Mouse (Mus musculus): Measurements from ENCODE around the gene Arpc4. TPM values are rescaled to one million over a fixed set of nuclear protein-coding genes. Genes with fewer than 3 reads are reported as not detected.

Gene Arpc4
- polyA plus RNA-seq, 1 experiment from 2014 or later, result 208 TPM

DNA sequence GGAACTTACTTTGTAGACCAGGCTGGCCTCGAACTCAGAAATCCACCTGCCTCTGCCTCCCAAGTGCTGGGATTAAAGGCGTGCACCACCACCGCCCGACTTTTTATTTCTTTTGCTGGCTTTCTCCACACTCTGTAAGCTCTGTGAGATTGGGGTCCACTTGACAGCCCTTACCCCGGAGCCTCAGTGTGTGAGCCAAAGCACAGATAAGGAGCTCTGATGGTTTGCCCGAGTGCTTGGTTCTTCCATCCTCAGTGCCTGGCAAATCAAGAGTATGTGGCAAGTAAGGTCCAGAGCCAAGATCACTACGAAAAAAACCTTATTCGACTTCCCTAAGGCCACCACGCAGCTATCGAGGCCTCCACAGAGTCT is 14.1 kb downstream of the Arpc4 start:
- Histone ChIP-seq H3K27me3 (ENCODE audit: control insufficient read depth, insufficient read depth, low read length) (no peaks in the 10 kb centered on the region), H3K4me2 (replicated peaks; ENCODE audit: low read depth, low read length) (peak overlapping the region; percentile 80), H3K9ac (ENCODE audit: low read depth, low read length) (peak overlapping the region; percentile 74), H3K9me3 (ENCODE audit: control insufficient read depth, low read length) (no peaks in the 10 kb centered on the region), H3K27ac (ENCODE audit: low read depth, low read length) (peak overlapping the region; percentile 78), H3K36me3 (ENCODE audit: control insufficient read depth, insufficient read depth, low read length) (peaks cover 9% of the 10 kb centered on the region), H3K4me3 (ENCODE audit: low read depth, low read length) (peak overlapping the region; percentile 46), H3K4me1 (replicated peaks; ENCODE audit: control insufficient read depth, insufficient read depth, low read length) (no peaks in the 10 kb centered on the region)
- ATAC-seq (ENCODE audit: low FRiP score), result no peak
- WGBS, result 27% methylated on average over 10 of the region's 10 CpGs
- no peak for DNase-seq (ENCODE audit: low spot score)

DNA sequence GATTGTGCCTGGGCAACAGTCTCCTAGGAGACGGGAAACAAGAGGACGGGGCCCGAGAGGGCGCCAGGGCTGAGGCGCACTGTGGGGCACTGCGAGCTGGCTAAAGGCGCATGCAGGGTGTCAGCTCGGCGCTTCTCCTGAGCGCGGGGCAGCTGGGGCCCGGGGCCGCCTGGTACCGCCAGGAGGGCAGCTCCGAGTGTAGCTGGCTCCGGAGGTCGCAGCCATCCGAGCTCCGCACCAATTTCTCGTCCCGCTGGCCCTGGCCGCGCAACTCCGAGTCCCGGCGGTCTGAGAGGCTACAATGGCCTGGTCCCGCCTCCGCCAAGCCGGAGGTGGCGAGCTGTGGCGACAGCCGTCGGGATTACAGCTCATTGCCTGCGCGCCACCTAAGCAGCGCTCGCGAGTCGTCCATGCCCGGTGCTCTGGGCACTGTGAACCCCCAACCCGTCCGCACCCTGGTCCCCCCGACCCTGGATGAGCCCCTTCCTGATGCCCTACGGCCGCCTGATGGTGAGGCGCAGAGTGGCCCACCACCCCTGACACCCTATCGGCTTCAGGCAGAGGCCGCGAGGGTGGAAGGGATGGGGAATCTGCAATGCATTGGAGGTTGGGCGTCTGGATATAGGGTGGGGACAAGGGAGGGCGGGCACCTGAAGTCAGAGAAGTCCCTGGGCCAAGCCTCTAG is 14.6 kb downstream of the Arpc4 start:
- Histone ChIP-seq H3K36me3 (ENCODE audit: control insufficient read depth, insufficient read depth, low read length) (peaks cover 9% of the 10 kb centered on the region), H3K9ac (ENCODE audit: low read depth, low read length) (peak overlapping the region; percentile 74), H3K4me1 (replicated peaks; ENCODE audit: control insufficient read depth, insufficient read depth, low read length) (no peaks in the 10 kb centered on the region), H3K4me2 (replicated peaks; ENCODE audit: low read depth, low read length) (peak overlapping the region; percentile 80), H3K27ac (ENCODE audit: low read depth, low read length) (peak overlapping the region; percentile 78), H3K4me3 (ENCODE audit: low read depth, low read length) (peak overlapping the region; percentile 46), H3K27me3 (ENCODE audit: control insufficient read depth, insufficient read depth, low read length) (no peaks in the 10 kb centered on the region), H3K9me3 (ENCODE audit: control insufficient read depth, low read length) (no peaks in the 10 kb centered on the region)
- ATAC-seq (ENCODE audit: low FRiP score), result peak; percentile 95
- under 1% methylated on average over 51 of the region's 51 CpGs for WGBS
- peak; percentile 80 for DNase-seq (ENCODE audit: low spot score)

DNA sequence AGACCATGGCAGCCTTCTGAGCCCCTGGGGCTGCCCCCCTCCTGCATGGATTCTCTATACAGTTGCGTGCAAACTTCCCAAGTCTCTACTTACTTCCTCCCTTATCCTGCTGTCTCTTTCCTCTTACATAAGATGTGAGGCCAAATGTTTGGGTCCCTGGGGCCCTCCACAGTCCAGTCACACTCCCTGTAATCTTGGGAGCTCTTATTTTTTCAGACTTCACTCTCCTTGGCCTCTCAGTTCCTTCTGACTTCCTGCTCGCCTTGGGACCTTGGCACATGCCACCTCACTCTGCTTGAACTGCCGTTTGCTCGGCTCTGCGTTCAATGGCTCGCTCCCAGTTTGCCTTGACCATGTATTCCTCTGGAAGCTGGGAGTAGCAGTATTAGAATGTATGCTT is 16.0 kb downstream of the Arpc4 start:
- Histone ChIP-seq H3K4me2 (replicated peaks; ENCODE audit: low read depth, low read length) (no peak overlapping the region), H3K27ac (ENCODE audit: low read depth, low read length) (no peak overlapping the region), H3K9ac (ENCODE audit: low read depth, low read length) (no peak overlapping the region), H3K27me3 (ENCODE audit: control insufficient read depth, insufficient read depth, low read length) (no peaks in the 10 kb centered on the region), H3K4me3 (ENCODE audit: low read depth, low read length) (no peak overlapping the region), H3K9me3 (ENCODE audit: control insufficient read depth, low read length) (no peaks in the 10 kb centered on the region), H3K4me1 (replicated peaks; ENCODE audit: control insufficient read depth, insufficient read depth, low read length) (no peaks in the 10 kb centered on the region), H3K36me3 (ENCODE audit: control insufficient read depth, insufficient read depth, low read length) (peaks cover 8% of the 10 kb centered on the region)
- ATAC-seq (ENCODE audit: low FRiP score), result no peak
- no peak for DNase-seq (ENCODE audit: low spot score)
- 90% methylated on average over 6 of the region's 6 CpGs for WGBS

DNA sequence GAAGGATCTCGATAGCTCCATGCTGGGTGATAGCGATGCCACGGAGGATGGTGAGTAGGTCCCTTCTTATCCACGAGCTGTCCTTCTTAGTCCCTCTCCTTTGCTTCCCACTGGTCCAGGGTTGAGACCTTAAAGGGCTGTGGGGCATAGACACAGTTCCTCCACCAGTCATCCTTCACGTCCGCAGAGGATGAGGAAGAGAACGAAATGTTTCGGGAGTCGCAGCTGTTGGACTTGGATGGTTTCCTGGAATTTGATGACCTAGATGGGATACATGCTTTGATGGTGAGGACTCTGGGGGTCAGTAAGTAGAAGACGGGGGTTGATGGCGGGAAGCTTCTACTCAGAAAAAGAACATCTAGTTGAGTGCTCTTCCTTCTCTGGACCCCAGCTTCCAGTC is 16.9 kb downstream of the Arpc4 start:
- ATAC-seq (ENCODE audit: low FRiP score), result no peak
- Histone ChIP-seq H3K27me3 (ENCODE audit: control insufficient read depth, insufficient read depth, low read length) (no peaks in the 10 kb centered on the region), H3K4me3 (ENCODE audit: low read depth, low read length) (no peak overlapping the region), H3K36me3 (ENCODE audit: control insufficient read depth, insufficient read depth, low read length) (0 out of 2 replicates have a peak, but pooled peaks cover 3% of the 10 kb centered on the region), H3K4me1 (replicated peaks; ENCODE audit: control insufficient read depth, insufficient read depth, low read length) (no peaks in the 10 kb centered on the region), H3K4me2 (replicated peaks; ENCODE audit: low read depth, low read length) (no peak overlapping the region), H3K9me3 (ENCODE audit: control insufficient read depth, low read length) (no peaks in the 10 kb centered on the region), H3K27ac (ENCODE audit: low read depth, low read length) (no peak overlapping the region), H3K9ac (ENCODE audit: low read depth, low read length) (no peak overlapping the region)
- no peak for DNase-seq (ENCODE audit: low spot score)
- WGBS, result 94% methylated on average over 11 of the region's 11 CpGs

DNA sequence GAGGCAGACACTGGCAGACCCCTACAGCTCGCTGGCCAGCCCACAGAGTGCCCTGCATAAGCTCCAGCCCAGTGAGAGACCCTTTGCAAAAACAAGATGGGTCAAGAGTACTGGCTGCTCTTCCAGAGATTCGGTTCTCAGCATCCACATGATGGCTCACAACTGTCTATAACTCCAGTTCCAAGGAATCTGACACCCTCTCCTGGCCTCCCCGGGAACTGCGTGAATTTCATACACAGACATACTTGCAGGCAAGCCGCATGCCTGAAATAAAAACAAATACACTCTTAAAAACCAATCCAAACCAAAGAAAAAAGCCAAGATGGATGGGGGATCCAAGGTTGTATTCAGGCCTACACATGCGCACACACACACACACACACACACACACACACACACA is 17.6 kb downstream of the Arpc4 start:
- WGBS, result 91% methylated on average over 6 of the region's 6 CpGs

DNA sequence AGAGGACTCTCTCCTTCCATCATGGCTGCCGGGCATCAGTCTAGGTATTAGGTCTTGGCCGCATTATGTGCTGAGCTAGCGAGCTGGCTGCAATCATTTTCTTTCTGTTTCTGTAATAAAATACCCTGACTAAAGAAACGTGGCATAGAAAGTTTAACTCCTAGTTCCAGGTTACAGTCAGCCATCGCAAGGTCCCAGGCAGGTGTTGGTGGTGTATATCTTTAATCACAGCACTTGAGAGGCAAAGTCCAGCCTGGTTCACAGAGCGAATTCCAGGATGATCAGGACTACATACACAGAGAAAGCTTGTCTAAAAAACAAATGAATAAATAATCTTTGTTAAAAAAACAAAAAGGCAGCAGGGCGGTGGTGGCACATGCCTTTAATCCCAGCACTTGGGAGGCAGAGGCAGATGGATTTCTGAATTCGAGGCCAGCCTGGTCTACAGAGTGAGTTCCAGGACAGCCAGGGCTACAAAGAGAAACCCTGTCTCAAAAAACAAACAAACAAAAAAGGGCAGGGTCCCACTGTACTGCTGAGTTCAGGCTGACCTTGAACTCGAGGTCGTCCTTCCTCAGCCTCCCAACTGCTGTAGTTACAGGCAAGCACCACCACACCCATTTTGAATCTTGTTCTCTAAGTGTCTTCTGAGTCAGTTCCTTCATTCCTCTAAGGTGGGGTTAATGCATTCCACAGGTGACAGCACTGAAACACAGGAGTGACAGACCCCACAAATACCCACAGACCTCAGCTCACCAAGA is 18.5 kb downstream of the Arpc4 start:
- no peaks in the 10 kb centered on the region for H3K4me1 ChIP-seq (replicated peaks; ENCODE audit: control insufficient read depth, insufficient read depth, low read length)
- no peak overlapping the region for H3K4me3 ChIP-seq (ENCODE audit: low read depth, low read length)
- DNase-seq (ENCODE audit: low spot score), result no peak
- no peak overlapping the region for H3K27ac ChIP-seq (ENCODE audit: low read depth, low read length)
- no peak for ATAC-seq (ENCODE audit: low FRiP score)
- no peak overlapping the region for H3K4me2 ChIP-seq (replicated peaks; ENCODE audit: low read depth, low read length)
- H3K27me3 ChIP-seq (ENCODE audit: control insufficient read depth, insufficient read depth, low read length), result no peaks in the 10 kb centered on the region
- no peaks in the 10 kb centered on the region for H3K36me3 ChIP-seq (ENCODE audit: control insufficient read depth, insufficient read depth, low read length)
- no peaks in the 10 kb centered on the region for H3K9me3 ChIP-seq (ENCODE audit: control insufficient read depth, low read length)
- 89% methylated on average over 10 of the region's 10 CpGs for WGBS
- H3K9ac ChIP-seq (ENCODE audit: low read depth, low read length), result no peak overlapping the region

More for the DNA sequence above, 17.6 kb downstream of the Arpc4 start:
- Histone ChIP-seq H3K9me3 (ENCODE audit: control insufficient read depth, low read length) (no peaks in the 10 kb centered on the region), H3K36me3 (ENCODE audit: control insufficient read depth, insufficient read depth, low read length) (no peaks in the 10 kb centered on the region), H3K4me3 (ENCODE audit: low read depth, low read length) (no peak overlapping the region), H3K4me1 (replicated peaks; ENCODE audit: control insufficient read depth, insufficient read depth, low read length) (no peaks in the 10 kb centered on the region), H3K4me2 (replicated peaks; ENCODE audit: low read depth, low read length) (no peak overlapping the region), H3K9ac (ENCODE audit: low read depth, low read length) (no peak overlapping the region), H3K27ac (ENCODE audit: low read depth, low read length) (no peak overlapping the region), H3K27me3 (ENCODE audit: control insufficient read depth, insufficient read depth, low read length) (no peaks in the 10 kb centered on the region)
- ATAC-seq (ENCODE audit: low FRiP score) (no peak), DNase-seq (ENCODE audit: low spot score) (no peak)

DNA sequence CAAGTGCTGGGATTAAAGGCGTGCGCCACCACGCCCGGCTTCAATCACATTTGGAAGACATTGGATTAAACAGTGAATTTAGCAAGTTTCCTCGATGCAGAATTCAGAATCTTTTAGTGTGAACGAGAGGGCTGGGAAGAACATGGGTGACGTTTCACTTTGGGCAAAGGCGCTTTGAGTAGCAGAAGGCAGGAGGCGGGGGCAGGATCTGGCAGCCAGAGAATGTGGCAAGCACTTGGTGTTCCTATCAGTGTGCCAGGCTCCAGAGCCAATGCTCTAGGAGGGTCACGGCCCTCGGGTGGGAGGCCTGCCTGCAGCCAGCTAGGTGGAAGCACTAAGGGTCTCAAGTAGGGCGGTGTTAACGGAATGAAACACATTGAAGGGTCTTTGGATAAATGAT is 24.2 kb downstream of the Arpc4 start:
- no peak for DNase-seq (ENCODE audit: low spot score)
- WGBS, result 89% methylated on average over 13 of the region's 13 CpGs

DNA sequence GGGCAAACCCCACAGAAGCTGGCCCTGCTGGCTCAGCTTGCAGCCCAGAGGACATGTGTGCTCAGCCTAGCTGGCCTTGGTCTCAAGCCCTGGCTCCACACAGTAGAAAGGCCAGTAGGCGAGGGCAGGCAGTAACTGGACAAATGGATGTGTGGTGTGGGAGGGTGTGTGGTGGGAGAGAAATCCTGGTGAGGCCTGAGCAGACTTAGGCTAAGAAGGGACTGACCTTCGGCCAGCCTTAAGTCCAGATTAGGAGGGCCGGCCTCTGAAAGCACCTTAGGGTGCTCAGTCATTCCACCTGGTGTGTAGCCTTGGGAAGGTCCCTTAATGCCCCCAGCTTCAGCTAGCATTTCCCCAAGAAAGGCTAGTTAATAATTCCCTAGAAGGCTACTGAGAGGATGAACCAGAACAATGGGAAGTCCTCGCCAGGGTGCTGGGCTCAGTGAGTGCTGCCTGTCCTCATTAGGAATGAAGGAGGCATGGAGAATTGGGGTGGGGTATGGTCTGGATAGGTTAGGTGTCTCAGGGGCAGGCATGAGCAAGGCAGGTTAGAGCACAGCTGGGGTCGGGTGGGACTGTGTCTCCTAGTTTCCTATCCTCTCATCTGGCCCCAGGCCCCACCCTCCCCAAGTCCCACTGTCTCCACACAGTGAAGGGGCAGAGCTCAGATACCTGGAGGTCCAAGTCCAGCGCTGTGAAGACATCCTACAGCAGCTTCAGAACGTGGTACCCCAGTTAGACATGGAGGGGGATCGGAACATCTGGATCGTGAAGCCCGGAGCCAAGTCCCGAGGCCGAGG is 26.9 kb downstream of the Arpc4 start:
- Histone ChIP-seq H3K9ac (ENCODE audit: low read depth, low read length) (no peak overlapping the region), H3K27me3 (ENCODE audit: control insufficient read depth, insufficient read depth, low read length) (no peaks in the 10 kb centered on the region), H3K27ac (ENCODE audit: low read depth, low read length) (no peak overlapping the region), H3K4me2 (replicated peaks; ENCODE audit: low read depth, low read length) (no peak overlapping the region), H3K4me1 (replicated peaks; ENCODE audit: control insufficient read depth, insufficient read depth, low read length) (no peaks in the 10 kb centered on the region), H3K36me3 (ENCODE audit: control insufficient read depth, insufficient read depth, low read length) (0 out of 2 replicates have a peak, but pooled peaks cover 4% of the 10 kb centered on the region), H3K4me3 (ENCODE audit: low read depth, low read length) (no peak overlapping the region), H3K9me3 (ENCODE audit: control insufficient read depth, low read length) (no peaks in the 10 kb centered on the region)
- WGBS, result 77% methylated on average over 12 of the region's 12 CpGs
- no peak for ATAC-seq (ENCODE audit: low FRiP score)
- DNase-seq (ENCODE audit: low spot score), result no peak

More for the DNA sequence above, 24.2 kb downstream of the Arpc4 start:
- Histone ChIP-seq H3K36me3 (ENCODE audit: control insufficient read depth, insufficient read depth, low read length) (0 out of 2 replicates have a peak, but pooled peaks cover 2% of the 10 kb centered on the region), H3K27ac (ENCODE audit: low read depth, low read length) (no peak overlapping the region), H3K4me1 (replicated peaks; ENCODE audit: control insufficient read depth, insufficient read depth, low read length) (no peaks in the 10 kb centered on the region), H3K27me3 (ENCODE audit: control insufficient read depth, insufficient read depth, low read length) (no peaks in the 10 kb centered on the region), H3K4me3 (ENCODE audit: low read depth, low read length) (no peak overlapping the region), H3K9me3 (ENCODE audit: control insufficient read depth, low read length) (no peaks in the 10 kb centered on the region), H3K9ac (ENCODE audit: low read depth, low read length) (no peak overlapping the region), H3K4me2 (replicated peaks; ENCODE audit: low read depth, low read length) (no peak overlapping the region)
- no peak for ATAC-seq (ENCODE audit: low FRiP score)

Data from hindbrain, embryonic 11.5 days (tissue).